Mouse (Mus musculus): ENCODE data around the gene Acp5. TPM values are rescaled to one million over a fixed set of nuclear protein-coding genes. Genes with fewer than 3 reads are reported as not detected.
A peak's percentile ranks its signal among the peaks of the same experiment; 100 is the strongest.

Acp5 gene
- polyA plus RNA-seq, 1 experiment from 2014 or later: 26.1 TPM

DNA sequence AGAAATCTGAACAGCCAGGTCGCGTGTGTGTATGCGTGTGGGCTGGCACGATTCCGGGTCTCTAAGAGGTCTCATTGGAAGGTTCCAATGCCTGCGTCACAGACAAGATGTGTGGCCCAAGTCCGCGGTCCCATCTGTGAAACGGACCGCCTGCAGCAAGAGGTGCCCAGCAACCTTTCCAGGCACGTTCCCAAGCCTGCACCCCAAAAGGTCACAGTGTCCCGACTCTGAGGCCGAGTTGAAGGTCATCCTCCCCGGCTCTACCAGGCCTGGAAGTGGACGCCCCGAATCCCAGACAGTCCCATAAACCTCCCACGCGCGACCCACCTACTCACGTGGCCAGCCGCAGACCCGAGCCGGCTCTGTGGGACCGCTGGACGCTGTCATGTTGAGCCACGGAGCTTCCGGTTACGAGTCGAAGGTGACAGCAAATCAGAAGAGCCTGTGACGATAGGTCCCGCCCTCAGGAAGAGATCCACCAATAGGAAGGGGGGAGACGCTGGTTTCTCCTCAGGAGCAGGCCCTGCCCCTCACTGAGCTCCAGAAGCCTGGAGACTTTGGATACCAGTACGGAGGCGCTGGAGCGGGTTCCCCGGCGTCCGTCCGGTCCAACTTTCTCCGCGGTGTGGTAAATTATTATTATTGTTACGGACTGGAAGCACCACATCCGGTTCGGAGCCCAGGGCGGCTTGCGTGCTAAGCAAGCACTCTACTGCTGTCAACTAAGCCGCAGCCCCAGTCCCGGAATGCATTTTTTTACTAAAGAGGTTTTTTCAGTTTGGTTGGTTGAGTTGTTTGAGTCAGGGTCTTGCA lies 50.3 kb downstream of the Acp5 start, which contains the start of gene Ecsit:
TSS of gene Ecsit (minus strand) at position 417 of the 813 bp plus-strand sequence.
- peaks cover 12% of the 10 kb centered on the region for H3K36me3 ChIP-seq (replicated peaks)
- H3K9me3 ChIP-seq: no peaks in the 10 kb centered on the region
- peak; percentile 93 for DNase-seq (ENCODE audit: extremely low spot score, low spot score)
- peaks cover 13% of the 10 kb centered on the region for H3K4me1 ChIP-seq
- H3K27me3 ChIP-seq (ENCODE audit: poor library complexity, severe bottlenecking): no peaks in the 10 kb centered on the region
- under 1% methylated on average over 48 of the region's 48 CpGs for WGBS
- peak within 1 kb of the TSS; percentile 84 for H3K27ac ChIP-seq
- peak within 1 kb of the TSS; percentile 87 for H3K4me3 ChIP-seq

GRCm38 (mm10) chr9:22084667-22085021 lies 50.9 kb downstream of the Acp5 start:
- H3K27ac ChIP-seq: peak overlapping the region; percentile 84
- H3K27me3 ChIP-seq (ENCODE audit: poor library complexity, severe bottlenecking): no peaks in the 10 kb centered on the region
- no peaks in the 10 kb centered on the region for H3K9me3 ChIP-seq
- peak overlapping the region; percentile 87 for H3K4me3 ChIP-seq
- peaks cover 17% of the 10 kb centered on the region for H3K36me3 ChIP-seq (replicated peaks)
- DNase-seq (ENCODE audit: extremely low spot score, low spot score): no peak
- peaks cover 13% of the 10 kb centered on the region for H3K4me1 ChIP-seq
- WGBS: 36% methylated on average over 4 of the region's 4 CpGs

Small RNAs within 50 kb of the gene (microRNA-seq; reads per million reads assigned to microRNA genes)
- gene Mir7084: not detected

Other genes starting within 250 kb of the Acp5 start
- gene Rab3d, start 217.5 kb downstream of the Acp5 start, polyA plus RNA-seq (2016; fragmentation: Nextera tagmentation; extraction: Ambion mirVana): 5.1 and 5.3 TPM in 2 replicates
- gene Ccdc159, start 208.2 kb downstream of the Acp5 start, polyA plus RNA-seq (2016; fragmentation: Nextera tagmentation; extraction: Ambion mirVana): 3.5 and 3.6 TPM in 2 replicates
- 32.0 and 33.7 TPM in 2 replicates for gene Tmem205, start 208.2 kb downstream of the Acp5 start, polyA plus RNA-seq (2016; fragmentation: Nextera tagmentation; extraction: Ambion mirVana)
- gene Plppr2, start 198.7 kb downstream of the Acp5 start, polyA plus RNA-seq (2016; fragmentation: Nextera tagmentation; extraction: Ambion mirVana): 9.0 and 11.5 TPM in 2 replicates
- gene Swsap1, start 180.0 kb downstream of the Acp5 start, polyA plus RNA-seq (2016; fragmentation: Nextera tagmentation; extraction: Ambion mirVana): 7.2 and 9.6 TPM in 2 replicates
- gene Epor, start 172.2 kb downstream of the Acp5 start, polyA plus RNA-seq (2016; fragmentation: Nextera tagmentation; extraction: Ambion mirVana): 10.2 and 10.8 TPM in 2 replicates
- gene Rgl3, start 146.3 kb downstream of the Acp5 start, polyA plus RNA-seq (2016; fragmentation: Nextera tagmentation; extraction: Ambion mirVana): 4.7 and 5.2 TPM in 2 replicates
- gene Ccdc151, start 133.1 kb downstream of the Acp5 start, polyA plus RNA-seq (2016; fragmentation: Nextera tagmentation; extraction: Ambion mirVana): 4.6 and 5.0 TPM in 2 replicates
- gene Prkcsh, start 132.9 kb downstream of the Acp5 start, polyA plus RNA-seq (2016; fragmentation: Nextera tagmentation; extraction: Ambion mirVana): 109 and 110 TPM in 2 replicates
- gene Elavl3, start 83.7 kb downstream of the Acp5 start, polyA plus RNA-seq (2016; fragmentation: Nextera tagmentation; extraction: Ambion mirVana): 11.2 and 14.8 TPM in 2 replicates
- not detected in 2 replicates for gene Gm49318, start 64.5 kb downstream of the Acp5 start, polyA plus RNA-seq (2016; fragmentation: Nextera tagmentation; extraction: Ambion mirVana)
- 10.0 and 11.3 TPM in 2 replicates for gene Zfp653, start 64.3 kb downstream of the Acp5 start, polyA plus RNA-seq (2016; fragmentation: Nextera tagmentation; extraction: Ambion mirVana)
- gene Ecsit, start 50.3 kb downstream of the Acp5 start, polyA plus RNA-seq (2016; fragmentation: Nextera tagmentation; extraction: Ambion mirVana): 42.0 and 43.2 TPM in 2 replicates
- 0.46 and 1.0 TPM in 2 replicates for gene Cnn1, start 36.5 kb downstream of the Acp5 start, polyA plus RNA-seq (2016; fragmentation: Nextera tagmentation; extraction: Ambion mirVana)
- gene Elof1, start 18.5 kb downstream of the Acp5 start, polyA plus RNA-seq (2016; fragmentation: Nextera tagmentation; extraction: Ambion mirVana): 250 and 254 TPM in 2 replicates
- gene Pigyl, start 21.1 kb upstream of the Acp5 start, polyA plus RNA-seq (2016; fragmentation: Nextera tagmentation; extraction: Ambion mirVana): 53.3 and 56.9 TPM in 2 replicates
- gene Zfp872, start 52.4 kb upstream of the Acp5 start, polyA plus RNA-seq (2016; fragmentation: Nextera tagmentation; extraction: Ambion mirVana): 0.18 and 0.32 TPM in 2 replicates
- gene Zfp809, start 90.0 kb upstream of the Acp5 start, polyA plus RNA-seq (2016; fragmentation: Nextera tagmentation; extraction: Ambion mirVana): 11.6 and 12.1 TPM in 2 replicates
- 8.0 and 9.3 TPM in 2 replicates for gene Zfp599, start 124.2 kb upstream of the Acp5 start, polyA plus RNA-seq (2016; fragmentation: Nextera tagmentation; extraction: Ambion mirVana)
- 22.9 and 23.5 TPM in 2 replicates for gene Zfp810, start 171.9 kb upstream of the Acp5 start, polyA plus RNA-seq (2016; fragmentation: Nextera tagmentation; extraction: Ambion mirVana)